Mouse (Mus musculus): Measurements from ENCODE around the gene Iba57. TPM values are rescaled to one million over a fixed set of nuclear protein-coding genes. Genes with fewer than 3 reads are reported as not detected.

Iba57 gene
- total RNA-seq, 2 experiments from 2014 or later: 17.6 to 19.6 TPM

- DNase-seq: peak in 1 of 2 experiments; percentile 29
Observed at GRCm38 (mm10) chr11:59134373-59134997, 29.1 kb downstream of the Iba57 start.

GRCm38 (mm10) chr11:59132065-59132464 is 31.5 kb downstream of the Iba57 start:
- DNase-seq: no peak

- DNase-seq: no peak
Observed at GRCm38 (mm10) chr11:59131348-59131919, 32.1 kb downstream of the Iba57 start.

GRCm38 (mm10) chr11:59130782-59131181 is 32.8 kb downstream of the Iba57 start:
- DNase-seq: peak; percentile 55

- DNase-seq: no peak
Observed at GRCm38 (mm10) chr11:59105945-59106344, 57.6 kb downstream of the Iba57 start.

Other genes with a start within 250 kb of the Iba57 start
- gene Btnl10, start 245.8 kb downstream of the Iba57 start, total RNA-seq (2021): not detected
- 100 to 1,000 TPM; 165 to 170 TPM for gene Rnf187, start 224.8 kb downstream of the Iba57 start, total RNA-seq (2021)
- gene Hist3h2ba, start 214.8 kb downstream of the Iba57 start, total RNA-seq (2021): 1 to 10 TPM; 1.0 to 1.4 TPM
- 10 to 100 TPM; 13.9 to 17.4 TPM for gene Hist3h2a, start 209.1 kb downstream of the Iba57 start, total RNA-seq (2021)
- under 1 TPM in 1 of 2 experiments, not detected in 1; 0.12 TPM for gene Trim17, start 209.1 kb downstream of the Iba57 start, total RNA-seq (2021)
- gene Trim11, start 185.6 kb downstream of the Iba57 start, total RNA-seq (2021): 10 to 100 TPM; 15.2 to 15.4 TPM
- gene Obscn, start 27.3 kb downstream of the Iba57 start, total RNA-seq (2021): 100 to 1,000 TPM; 753 to 782 TPM
- under 1 TPM; 0.54 to 0.77 TPM for gene Gjc2, start 19.5 kb upstream of the Iba57 start, total RNA-seq (2021)
- 100 to 1,000 TPM; 108 to 133 TPM for gene Guk1, start 28.5 kb upstream of the Iba57 start, total RNA-seq (2021)
- 100 to 1,000 TPM; 122 to 133 TPM for gene Mrpl55, start 38.7 kb upstream of the Iba57 start, total RNA-seq (2021)
- gene 2310033P09Rik, start 44.6 kb upstream of the Iba57 start, total RNA-seq (2021): 10 to 100 TPM in 1 of 2 experiments, 1 to 10 TPM in 1; 9.9 to 11.8 TPM
- gene Arf1, start 64.5 kb upstream of the Iba57 start, total RNA-seq (2021): 100 to 1,000 TPM; 261 to 267 TPM
- gene Wnt3a, start 127.0 kb upstream of the Iba57 start, total RNA-seq (2021): not detected
- 1 to 10 TPM; 3.8 to 4.2 TPM for gene Wnt9a, start 143.2 kb upstream of the Iba57 start, total RNA-seq (2021)
- gene Prss38, start 211.9 kb upstream of the Iba57 start, total RNA-seq (2021): not detected